Mouse (Mus musculus) hindbrain, embryonic 16.5 days (tissue): ENCODE data around the gene Pou6f2. TPM values are rescaled to one million over a fixed set of nuclear protein-coding genes. Genes with fewer than 3 reads are reported as not detected.
A peak's percentile ranks its signal among the peaks of the same experiment; 100 is the strongest.

ENCODE experiments used
- ATAC-seq: fragments of 200-750 bp; cut with Nextera tagmentation; 2 replicates; pipeline ENCODE4 v1.8.0; 2017; ENCODE audit warnings: moderate TSS enrichment, moderate library complexity
- H3K27ac ChIP-seq: fragments of 300-500 bp; sonication (generic); 2 replicates; pipeline ENCODE4 v1.5.1; 2014; ENCODE audit warnings: low read depth, mild to moderate bottlenecking, control low read depth, low read length, moderate library complexity
- H3K27me3 ChIP-seq: fragments of 300-500 bp; sonication (generic); replicated peaks from 2 replicates; pipeline ENCODE4 v1.6.1; 2014; ENCODE audit warnings: low read length; ENCODE audit not compliant: control insufficient read depth, insufficient read depth
- H3K36me3 ChIP-seq: fragments of 300-500 bp; sonication (generic); 2 replicates; pipeline ENCODE4 v1.6.1; 2014; ENCODE audit warnings: mild to moderate bottlenecking, low read length, moderate library complexity, mixed read lengths; ENCODE audit not compliant: control insufficient read depth, insufficient read depth
- H3K4me1 ChIP-seq: fragments of 300-500 bp; sonication (generic); 2 replicates; pipeline ENCODE4 v1.6.1; 2014; ENCODE audit warnings: low read depth, low read length; ENCODE audit not compliant: control insufficient read depth, insufficient read depth
- H3K4me2 ChIP-seq: fragments of 300-500 bp; sonication (generic); 2 replicates; pipeline ENCODE4 v1.6.1; 2014; ENCODE audit warnings: mild to moderate bottlenecking, low read length, control low read depth, moderate library complexity
- H3K4me3 ChIP-seq: fragments of 300-500 bp; sonication (generic); 2 replicates; pipeline ENCODE4 v1.5.1; 2014; ENCODE audit warnings: mild to moderate bottlenecking, low read length, control low read depth, moderate library complexity
- H3K9ac ChIP-seq: fragments of 300-500 bp; sonication (generic); 2 replicates; pipeline ENCODE4 v1.6.1; 2014; ENCODE audit warnings: low read depth, mild to moderate bottlenecking, control low read depth, low read length, moderate library complexity
- H3K9me3 ChIP-seq: fragments of 300-500 bp; sonication (generic); 2 replicates; pipeline ENCODE4 v1.6.1; 2014; ENCODE audit warnings: mild to moderate bottlenecking, low read length, moderate library complexity; ENCODE audit not compliant: control insufficient read depth
- WGBS: fragments of 180-500 bp; shearing (Covaris S2); extraction: QIAGEN DNeasy Blood & Tissue Kit; methylation state at CpG from one replicate; pipeline ENCODE4 v1.1.7; 2014; 5-methylcytosine and 5-hydroxymethylcytosine counted together
- polyA plus RNA-seq: library from polyadenylated mRNA; unstranded; fragments of >200 nt; fragmentation: Nextera tagmentation; extraction: Ambion mirVana; gene quantifications from 2 replicates; pipeline ENCODE4 v1.2.1, GENCODE M21; 2015

The Pou6f2 gene
- polyA plus RNA-seq, 1 experiment from 2014 or later, result 9.7 TPM

GRCm38 (mm10) chr13:18323980-18324678 is 73.4 kb downstream of the Pou6f2 start:
- Histone ChIP-seq H3K27me3 (no peaks in the 10 kb centered on the region), H3K4me1 (peaks cover 3% of the 10 kb centered on the region; the same call in 1 of the 2 replicates), H3K27ac (no peak overlapping the region), H3K9ac (no peak overlapping the region), H3K4me3 (no peak overlapping the region), H3K36me3 (no peaks in the 10 kb centered on the region), H3K4me2 (no peak overlapping the region), H3K9me3 (no peaks in the 10 kb centered on the region)
- 39% methylated on average over 6 of the region's 6 CpGs for WGBS
- peak; percentile 60; the same call in 1 of the 2 replicates for ATAC-seq

- H3K9ac ChIP-seq, result peak overlapping the region; percentile 17; the same call in 1 of the 2 replicates
- H3K4me3 ChIP-seq, result no peak overlapping the region
- no peaks in the 10 kb centered on the region for H3K27me3 ChIP-seq
- H3K27ac ChIP-seq, result peak overlapping the region; percentile 34; the same call in 1 of the 2 replicates
- peak; percentile 71 for ATAC-seq
- 57% methylated on average over 8 of the region's 8 CpGs for WGBS
- H3K4me2 ChIP-seq, result no peak overlapping the region
- H3K4me1 ChIP-seq, result peaks cover 3% of the 10 kb centered on the region; the same call in 1 of the 2 replicates
- no peaks in the 10 kb centered on the region for H3K9me3 ChIP-seq
- H3K36me3 ChIP-seq, result no peaks in the 10 kb centered on the region
These were observed 74.1 kb downstream of the Pou6f2 start for GRCm38 (mm10) chr13:18323407-18323806.

- ATAC-seq, result no peak
- Histone ChIP-seq H3K9ac (no peak overlapping the region), H3K36me3 (no peaks in the 10 kb centered on the region), H3K9me3 (no peaks in the 10 kb centered on the region), H3K4me1 (no peaks in the 10 kb centered on the region; the same call in 1 of the 2 replicates), H3K4me2 (no peak overlapping the region), H3K27me3 (no peaks in the 10 kb centered on the region), H3K27ac (no peak overlapping the region), H3K4me3 (no peak overlapping the region)
- WGBS, result 31% methylated on average over 8 of the region's 8 CpGs
These were observed 84.9 kb downstream of the Pou6f2 start for GRCm38 (mm10) chr13:18312613-18313012.

GRCm38 (mm10) chr13:18309024-18309423 is 88.5 kb downstream of the Pou6f2 start:
- peak overlapping the region; percentile 17; the same call in 1 of the 2 replicates for H3K4me2 ChIP-seq
- no peak overlapping the region for H3K9ac ChIP-seq
- H3K27me3 ChIP-seq, result no peaks in the 10 kb centered on the region
- H3K4me3 ChIP-seq, result no peak overlapping the region
- H3K4me1 ChIP-seq, result no peaks in the 10 kb centered on the region; the same call in 1 of the 2 replicates
- no peak overlapping the region for H3K27ac ChIP-seq
- no peaks in the 10 kb centered on the region for H3K36me3 ChIP-seq
- WGBS, result 33% methylated on average over 7 of the region's 7 CpGs
- peak; percentile 76; the same call in 1 of the 2 replicates for ATAC-seq
- no peaks in the 10 kb centered on the region for H3K9me3 ChIP-seq

- no peaks in the 10 kb centered on the region for H3K4me1 ChIP-seq
- no peaks in the 10 kb centered on the region for H3K9me3 ChIP-seq
- H3K27ac ChIP-seq, result no peak overlapping the region
- no peak overlapping the region for H3K4me3 ChIP-seq
- ATAC-seq, result no peak
- H3K4me2 ChIP-seq, result no peak overlapping the region
- H3K27me3 ChIP-seq, result no peaks in the 10 kb centered on the region
- H3K9ac ChIP-seq, result no peak overlapping the region
- no peaks in the 10 kb centered on the region for H3K36me3 ChIP-seq
- 75% methylated on average over 7 of the region's 7 CpGs for WGBS
These were observed 90.9 kb downstream of the Pou6f2 start for GRCm38 (mm10) chr13:18306506-18307145.

- H3K4me3 ChIP-seq, result no peak overlapping the region
- no peaks in the 10 kb centered on the region for H3K4me1 ChIP-seq
- H3K9ac ChIP-seq, result no peak overlapping the region
- ATAC-seq, result no peak
- no peak overlapping the region for H3K27ac ChIP-seq
- WGBS, result 90% methylated on average over 1 of the region's 1 CpGs
- no peaks in the 10 kb centered on the region for H3K9me3 ChIP-seq
- H3K27me3 ChIP-seq, result no peaks in the 10 kb centered on the region
- no peak overlapping the region for H3K4me2 ChIP-seq
- no peaks in the 10 kb centered on the region for H3K36me3 ChIP-seq
These were observed 97.5 kb downstream of the Pou6f2 start for GRCm38 (mm10) chr13:18299966-18300365.

GRCm38 (mm10) chr13:18293438-18293837 is 104.0 kb downstream of the Pou6f2 start:
- 93% methylated on average over 1 of the region's 1 CpGs for WGBS
- no peak overlapping the region for H3K27ac ChIP-seq
- H3K9ac ChIP-seq, result no peak overlapping the region
- no peak for ATAC-seq
- H3K36me3 ChIP-seq, result no peaks in the 10 kb centered on the region
- H3K27me3 ChIP-seq, result no peaks in the 10 kb centered on the region
- H3K4me2 ChIP-seq, result no peak overlapping the region
- no peaks in the 10 kb centered on the region for H3K4me1 ChIP-seq
- no peak overlapping the region for H3K4me3 ChIP-seq
- no peaks in the 10 kb centered on the region for H3K9me3 ChIP-seq

- Histone ChIP-seq H3K9me3 (no peaks in the 10 kb centered on the region), H3K9ac (no peak overlapping the region), H3K36me3 (no peaks in the 10 kb centered on the region), H3K4me1 (no peaks in the 10 kb centered on the region), H3K27me3 (no peaks in the 10 kb centered on the region), H3K4me3 (no peak overlapping the region), H3K27ac (no peak overlapping the region), H3K4me2 (no peak overlapping the region)
- ATAC-seq, result no peak
- 78% methylated on average over 4 of the region's 4 CpGs for WGBS
These were observed 107.1 kb downstream of the Pou6f2 start for GRCm38 (mm10) chr13:18290253-18290914.

GRCm38 (mm10) chr13:18287536-18287935 is 110.0 kb downstream of the Pou6f2 start:
- H3K9ac ChIP-seq, result no peak overlapping the region
- H3K4me2 ChIP-seq, result no peak overlapping the region
- no peaks in the 10 kb centered on the region for H3K36me3 ChIP-seq
- no peaks in the 10 kb centered on the region for H3K27me3 ChIP-seq
- 55% methylated on average over 7 of the region's 7 CpGs for WGBS
- H3K27ac ChIP-seq, result no peak overlapping the region; the same call in 1 of the 2 replicates
- no peak overlapping the region for H3K4me3 ChIP-seq
- ATAC-seq, result peak; percentile 41; the same call in 1 of the 2 replicates
- no peaks in the 10 kb centered on the region for H3K4me1 ChIP-seq
- no peaks in the 10 kb centered on the region for H3K9me3 ChIP-seq
